Mouse (Mus musculus) C2C12 (cell line): ENCODE results near the gene Sntb2.

Experiments used
- CTCF ChIP-seq: IDR thresholded peaks from one replicate; pipeline ENCODE4 v1.5.1; 2011; ENCODE audit not compliant: control insufficient read depth, insufficient read depth, insufficient read length
- FOSL1 ChIP-seq: IDR thresholded peaks from one replicate; pipeline ENCODE4 v1.8.0; 2011; ENCODE audit warnings: mild to moderate bottlenecking, low read length; ENCODE audit not compliant: poor library complexity, insufficient read depth, severe bottlenecking
- MAX ChIP-seq: IDR thresholded peaks from one replicate; pipeline ENCODE4 v1.6.1; 2011; ENCODE audit warnings: mild to moderate bottlenecking, control low read depth
- MYOD1 ChIP-seq: IDR thresholded peaks from one replicate; pipeline ENCODE4 v1.6.1; 2011; ENCODE audit warnings: low read depth; ENCODE audit not compliant: control insufficient read depth, insufficient read length
- MYOG ChIP-seq: IDR thresholded peaks from one replicate; pipeline ENCODE4 v1.6.1; 2011; ENCODE audit not compliant: control insufficient read depth, insufficient read length; ENCODE audit errors: extremely low read depth

GRCm38 (mm10) chr8:106927247-106927646, 8.3 kb upstream of the Sntb2 start:
- TF ChIP-seq CTCF (no peak), MYOD1 (no peak), FOSL1 (no peak), MYOG (no peak), MAX (no peak)
